Mouse (Mus musculus): ENCODE results near the gene Per1.
A peak's percentile ranks its signal among the peaks of the same experiment; 100 is the strongest.

Gene Per1

GRCm38 (mm10) chr11:69094697-69095429 lies at the start of gene Per1:
TSS of gene Per1 (plus strand) at chr11:69095217.
- DNase-seq: peak; percentile 95 to 99

GRCm38 (mm10) chr11:69045531-69046394 lies 49.3 kb upstream of the Per1 start, which contains the start of gene Aurkb:
TSS of gene Aurkb (plus strand) at chr11:69045647.
- peak; percentile 66 to 74 for DNase-seq

DNA sequence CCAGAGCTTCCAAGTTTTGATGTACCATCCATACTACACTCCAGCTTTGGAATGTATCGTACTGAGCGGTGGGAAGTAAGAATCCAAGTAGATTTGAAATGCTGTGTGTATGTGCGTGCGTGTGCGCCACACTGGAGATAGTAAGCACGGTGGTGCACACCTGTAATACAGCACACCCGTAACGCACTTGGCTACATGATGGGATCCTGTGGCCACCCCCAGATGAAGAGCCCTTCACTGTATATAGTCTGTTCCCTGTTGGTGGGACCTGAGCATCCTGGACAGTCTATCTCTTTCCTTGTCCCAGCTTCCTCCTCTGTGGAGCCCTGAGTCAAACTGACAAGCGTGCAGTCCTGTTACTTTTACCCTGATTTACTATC lies 48.6 kb upstream of the Per1 start:
- no peak for DNase-seq

- no peak for DNase-seq
These were observed 47.4 kb upstream of the Per1 start for GRCm38 (mm10) chr11:69047592-69047991.

- DNase-seq: no peak
These were observed 46.9 kb upstream of the Per1 start for GRCm38 (mm10) chr11:69048151-69048550.

DNA sequence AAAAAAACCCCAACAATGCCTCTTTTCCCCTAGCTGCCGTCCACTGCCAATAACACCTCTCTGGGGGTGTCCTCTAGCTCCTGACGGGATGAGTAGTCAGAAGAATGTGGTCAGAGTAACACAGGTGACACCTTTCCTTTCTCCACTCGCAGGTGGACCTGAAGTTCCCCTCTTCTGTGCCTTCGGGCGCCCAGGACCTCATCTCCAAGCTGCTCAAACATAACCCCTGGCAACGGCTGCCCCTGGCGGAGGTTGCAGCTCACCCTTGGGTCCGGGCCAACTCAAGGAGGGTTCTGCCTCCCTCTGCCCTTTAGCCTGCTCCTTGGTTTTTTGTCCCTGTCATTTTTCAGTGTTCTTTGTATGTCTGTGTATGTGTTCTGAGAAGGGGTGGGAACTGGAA lies 44.3 kb upstream of the Per1 start:
- DNase-seq: no peak

DNA sequence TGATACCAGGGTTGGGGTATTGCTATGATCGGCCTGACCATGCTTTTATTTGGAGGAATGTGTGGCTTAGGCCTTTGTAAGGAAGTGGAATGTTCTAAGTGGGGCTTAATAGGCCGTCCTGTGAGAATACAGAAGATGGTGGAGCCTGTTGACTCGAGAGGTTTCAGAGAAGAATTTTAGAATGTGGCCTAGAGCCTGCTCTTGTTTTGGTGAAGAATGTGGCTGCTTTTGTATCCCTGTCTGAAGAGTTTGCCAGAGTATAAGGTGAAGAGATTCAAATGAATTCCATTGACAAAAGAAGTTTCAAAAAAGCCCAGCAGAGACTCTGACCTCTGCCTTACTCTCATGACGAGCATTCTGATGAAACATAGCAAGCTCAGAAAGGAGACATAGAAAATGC lies 43.2 kb upstream of the Per1 start:
- DNase-seq: no peak

GRCm38 (mm10) chr11:69052824-69053421 lies 42.1 kb upstream of the Per1 start:
- no peak for DNase-seq

DNA sequence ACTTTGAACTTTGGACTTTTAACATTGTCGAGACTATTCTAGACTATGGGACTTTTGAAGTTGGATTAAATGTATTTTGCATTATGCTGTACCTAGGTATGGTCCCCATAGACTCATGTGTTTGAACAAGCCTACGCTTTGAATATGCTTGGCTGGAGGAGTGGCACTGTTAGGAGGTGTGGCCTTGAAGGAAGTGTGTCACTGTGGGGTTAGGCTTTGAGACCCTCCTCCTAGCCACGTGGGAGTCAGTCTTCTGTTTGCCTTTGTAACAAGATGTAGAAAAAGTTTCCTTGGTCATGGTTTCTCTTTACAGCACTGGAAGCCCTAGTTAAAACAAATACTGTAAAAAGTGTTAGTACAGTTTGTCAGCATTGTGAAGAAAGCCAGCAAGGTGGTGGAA lies 41.2 kb upstream of the Per1 start:
- no peak for DNase-seq

DNA sequence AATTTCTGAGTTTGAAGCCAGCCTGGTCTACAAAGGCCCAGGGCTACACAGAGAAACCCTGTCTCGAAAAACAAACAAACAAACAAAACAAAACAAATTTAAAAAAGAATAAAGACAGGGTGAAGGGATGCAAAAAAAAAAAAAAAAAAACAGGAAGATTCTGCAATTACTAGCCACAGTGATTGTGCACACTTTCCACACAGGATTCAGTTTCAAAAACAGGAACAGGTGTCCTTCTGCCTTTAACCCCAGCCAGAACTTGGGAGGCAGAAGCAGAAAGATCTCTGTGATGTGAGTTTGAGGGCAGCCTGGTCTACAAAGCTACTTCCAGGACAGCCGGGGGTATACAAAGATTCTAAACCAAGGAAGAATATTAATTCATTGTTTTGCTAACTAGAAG lies 36.8 kb upstream of the Per1 start:
- no peak for DNase-seq

GRCm38 (mm10) chr11:69058729-69059356 lies 36.2 kb upstream of the Per1 start:
- no peak for DNase-seq

DNA sequence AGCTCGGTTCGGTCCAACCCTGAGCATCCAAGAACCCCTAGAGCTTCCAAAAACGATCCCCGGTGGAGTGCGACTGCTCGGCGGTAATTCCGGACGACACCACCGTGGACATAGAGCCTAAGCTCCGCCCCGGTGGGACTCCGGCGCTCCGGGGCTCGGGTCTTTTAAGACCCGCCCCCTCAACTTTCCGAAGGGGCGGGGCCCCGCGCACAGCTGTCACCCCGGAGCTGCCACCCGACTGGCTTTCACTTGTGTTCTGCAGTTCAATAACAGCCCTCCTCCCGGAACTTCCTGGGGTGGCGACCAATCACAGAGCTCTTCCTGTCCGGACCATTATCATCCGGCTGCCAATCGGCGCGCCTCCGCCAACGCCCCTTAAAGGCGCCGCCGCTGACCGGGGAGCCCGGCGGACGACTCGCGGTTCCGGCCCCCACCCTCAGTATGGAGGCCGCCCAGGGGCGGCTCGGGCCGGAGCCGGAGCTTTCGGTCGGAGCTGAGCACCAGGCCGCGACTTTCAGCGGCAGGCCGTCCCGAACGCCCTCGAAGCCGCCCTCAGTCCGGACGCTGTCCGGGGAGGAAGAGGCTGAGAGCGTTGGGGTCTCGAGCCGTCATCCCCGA lies 35.6 kb upstream of the Per1 start, which contains the start of gene Borcs6:
Borcs6 (plus strand) TSS at position 361 of the 618 bp plus-strand sequence.
- DNase-seq: peak; percentile 89 to 91

- DNase-seq: no peak
These were observed 35.0 kb upstream of the Per1 start for GRCm38 (mm10) chr11:69059975-69060411.

DNA sequence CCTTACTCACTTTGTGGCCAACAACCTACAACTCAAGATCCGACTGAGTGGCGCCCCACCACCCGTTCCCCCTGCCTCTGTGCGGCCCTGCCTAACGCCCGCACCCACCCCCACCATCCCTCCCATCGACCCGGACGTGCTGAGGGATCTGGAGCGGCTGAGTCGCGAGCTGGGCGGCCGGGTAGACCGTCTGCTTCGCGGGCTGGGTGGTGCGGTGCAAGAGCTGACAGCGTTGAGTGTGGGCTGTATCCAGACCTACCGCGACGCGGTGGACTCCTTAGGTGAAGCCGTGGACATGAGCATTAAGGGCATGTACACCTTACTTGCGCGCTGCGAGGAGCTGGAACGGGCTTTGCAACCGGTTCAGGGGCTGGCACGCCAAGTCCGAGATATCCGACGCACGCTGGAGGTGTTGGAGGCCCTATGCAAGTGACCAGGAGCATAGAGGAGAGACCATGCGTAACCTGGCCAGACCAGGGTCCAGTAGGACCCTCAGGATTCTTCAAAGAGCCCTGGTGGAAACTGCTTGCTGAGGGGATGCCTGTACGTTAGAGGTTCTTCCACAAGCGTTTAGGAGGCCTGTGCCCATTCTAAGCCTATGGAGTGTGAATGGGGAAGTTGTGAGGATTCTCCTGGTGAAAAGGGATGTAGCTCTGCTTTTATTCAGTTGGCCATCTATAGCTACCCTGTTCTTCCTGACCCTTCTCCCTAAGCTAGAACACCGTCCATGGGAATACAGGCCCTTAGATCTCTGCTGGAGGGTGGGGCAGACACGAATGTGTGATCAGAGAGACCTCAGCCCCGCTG lies 34.4 kb upstream of the Per1 start:
- peak in 1 of 2 experiments; percentile 27 for DNase-seq

DNA sequence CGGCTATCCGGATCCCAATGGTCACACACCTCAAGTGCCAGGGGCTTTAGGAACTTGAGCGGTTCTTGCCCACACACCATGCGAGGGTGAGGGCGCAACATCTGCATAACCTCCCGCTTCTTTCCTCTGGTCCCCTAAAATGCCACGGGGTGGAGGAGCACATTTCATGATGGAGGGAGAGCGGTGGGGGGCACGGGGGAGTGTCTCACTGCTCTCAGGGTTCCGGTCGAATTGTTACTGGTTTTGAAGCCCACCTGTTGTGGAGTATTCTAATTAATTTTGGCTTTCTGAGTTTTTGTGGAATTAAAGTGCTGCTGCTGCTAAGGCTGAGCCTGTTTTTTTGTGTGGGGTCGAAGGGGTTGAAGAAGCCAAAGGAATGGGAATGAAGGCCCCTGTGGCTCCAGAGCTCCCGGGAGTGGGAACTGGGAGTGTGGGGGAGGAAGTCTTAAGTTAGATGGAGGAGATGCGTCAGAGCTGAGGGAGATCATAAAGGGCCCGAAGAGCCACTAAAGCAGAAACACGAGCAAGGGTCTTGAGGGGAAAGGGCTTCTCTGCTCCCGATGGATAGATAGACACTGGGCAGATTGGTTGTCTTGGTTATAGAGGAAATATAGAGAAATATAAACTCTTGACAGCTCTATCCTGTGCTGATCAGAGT lies 33.6 kb upstream of the Per1 start:
- no peak for DNase-seq

DNA sequence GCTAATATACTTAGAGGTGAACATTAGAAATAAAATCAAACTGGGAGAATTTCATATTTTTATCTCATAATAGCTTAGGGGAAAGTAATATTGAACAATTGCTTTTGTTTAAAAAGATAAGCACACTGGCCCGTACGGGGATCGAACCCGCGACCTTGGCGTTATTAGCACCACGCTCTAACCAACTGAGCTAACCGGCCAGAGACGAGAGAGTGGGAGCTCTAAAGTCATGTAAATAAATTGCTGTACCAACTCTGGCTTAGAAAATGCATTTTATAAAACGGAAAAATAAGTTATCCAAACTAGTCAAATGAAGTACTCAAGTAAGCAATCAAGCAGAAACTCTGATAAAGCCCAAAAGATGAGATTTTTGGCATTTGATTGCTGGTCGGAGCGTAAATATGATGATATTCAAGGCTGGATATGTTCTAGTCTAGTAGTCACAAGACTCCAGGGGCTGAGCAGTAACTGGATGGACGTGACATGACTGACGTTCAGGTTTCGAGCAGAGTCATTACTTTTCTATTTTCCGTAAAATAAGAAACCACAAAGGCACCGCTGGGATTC lies 32.7 kb upstream of the Per1 start:
- peak; percentile 63 to 82 for DNase-seq

DNA sequence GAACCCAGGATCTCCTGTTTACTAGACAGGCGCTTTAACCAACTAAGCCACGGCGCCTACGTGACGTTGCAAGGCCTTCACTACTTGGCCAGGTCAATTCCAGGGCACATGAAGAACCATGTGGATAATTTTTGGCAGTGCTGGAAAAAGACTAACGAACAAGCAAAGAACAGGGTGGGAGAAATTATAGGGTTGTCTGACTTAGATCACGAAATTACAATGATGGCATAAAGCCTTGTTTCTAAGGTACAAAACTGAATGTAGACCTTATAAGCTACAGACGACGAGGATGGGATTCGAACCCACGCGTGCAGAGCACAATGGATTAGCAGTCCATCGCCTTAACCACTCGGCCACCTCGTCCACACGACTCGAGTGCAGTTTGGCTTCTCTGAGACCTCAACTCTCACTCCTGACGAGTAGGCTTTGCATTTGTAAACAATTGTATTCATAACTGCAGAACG lies 32.2 kb upstream of the Per1 start:
- peak; percentile 90 to 94 for DNase-seq

DNA sequence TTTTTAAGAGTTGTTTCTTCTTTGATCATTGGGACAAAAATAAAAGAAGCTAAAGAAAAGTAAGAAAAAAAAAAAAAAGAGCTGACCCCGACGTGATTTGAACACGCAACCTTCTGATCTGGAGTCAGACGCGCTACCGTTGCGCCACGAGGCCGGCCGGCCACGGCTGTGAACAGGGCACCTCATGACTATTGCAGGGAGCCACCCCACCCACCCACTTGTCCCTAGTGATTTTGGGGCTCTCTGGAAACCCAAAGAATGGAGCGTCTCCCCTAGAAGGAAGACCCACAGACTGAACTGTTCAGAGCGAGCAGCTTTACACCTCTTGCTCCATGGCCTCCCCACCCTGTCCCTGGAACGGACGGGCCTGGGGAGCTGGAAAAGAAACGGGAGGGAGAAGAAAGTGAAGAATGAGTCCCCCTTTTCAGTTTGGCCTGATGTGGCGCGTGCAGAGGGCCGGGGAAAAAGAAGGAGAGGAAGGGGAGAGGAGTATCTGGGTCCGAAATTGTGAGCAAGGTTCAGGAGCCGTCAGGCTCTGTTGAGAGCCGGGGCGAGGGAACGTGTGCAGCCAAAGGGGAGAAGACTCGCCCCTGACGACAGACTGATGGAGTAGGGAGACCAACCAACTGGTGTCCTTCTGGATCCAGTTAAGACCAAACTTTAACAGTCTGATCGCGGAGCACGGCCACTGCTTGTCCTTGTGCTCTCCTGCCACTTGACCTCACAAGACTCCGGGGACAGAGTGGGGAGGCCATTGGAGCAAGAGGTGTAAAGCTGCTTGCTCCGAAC lies 31.4 kb upstream of the Per1 start:
- peak; percentile 63 to 83 for DNase-seq

- no peak for DNase-seq
These were observed 30.5 kb upstream of the Per1 start for GRCm38 (mm10) chr11:69064259-69065133.
